Mouse (Mus musculus) bone marrow macrophage, adult 2 months (primary cell): ENCODE measurements around the gene Arhgap11a.

Experiments
- CTCF ChIP-seq: IDR thresholded peaks from 2 replicates; pipeline ENCODE4 v1.5.1; 2012; ENCODE audit warnings: low read depth, mild to moderate bottlenecking, low read length, moderate library complexity
- POLR2A ChIP-seq: IDR thresholded peaks from 2 replicates; pipeline ENCODE4 v1.6.1; 2012; ENCODE audit warnings: mild to moderate bottlenecking, low read depth, low read length, borderline replicate concordance

GRCm38 (mm10) chr2:113800846-113801245 lies 47.6 kb downstream of the Arhgap11a start:
- TF ChIP-seq POLR2A: no peak
- TF ChIP-seq CTCF: no peak
